Mouse (Mus musculus): ENCODE data around the gene Sik3.

DNA sequence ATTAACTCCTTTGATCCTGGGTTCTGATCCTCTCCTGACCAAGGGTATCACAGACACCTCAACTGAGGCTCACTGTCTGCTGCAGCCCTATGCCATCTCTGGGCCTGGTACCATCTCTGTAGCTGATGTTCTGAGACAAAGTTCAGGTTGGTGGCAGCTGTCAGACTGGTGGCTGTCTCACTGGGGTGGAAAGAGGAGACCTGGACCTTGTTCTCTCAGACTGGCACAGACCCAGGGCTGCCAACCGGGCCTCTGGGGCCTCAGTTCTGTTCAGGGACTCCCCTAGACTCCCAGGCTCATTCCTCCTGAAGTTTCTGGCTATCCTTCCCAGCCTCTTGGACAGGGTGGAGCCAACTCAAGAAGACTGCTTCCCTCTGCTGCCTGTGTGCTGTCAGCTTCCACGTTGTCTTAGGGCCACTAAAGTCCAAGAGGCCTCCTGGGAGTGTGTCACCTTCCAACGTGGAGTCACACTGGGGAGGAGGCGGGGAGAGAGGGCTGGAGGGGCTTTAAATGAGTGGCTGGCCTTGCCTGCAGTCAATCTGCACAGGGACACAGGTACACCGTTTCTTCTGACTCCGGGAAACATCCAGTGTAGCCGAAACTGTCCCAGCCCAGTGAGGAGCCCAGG lies 228.0 kb downstream of the Sik3 start, which contains the start of gene Apoa4:
- TF ChIP-seq CTCF (IDR thresholded peaks at IDR 0.05; ENCODE audit: control insufficient read depth, insufficient read depth, insufficient read length) (no peak), FOSL1 (IDR thresholded peaks at IDR 0.05; ENCODE audit: insufficient read depth, low read length, poor library complexity, severe bottlenecking) (no peak), USF1 (IDR thresholded peaks at IDR 0.05; ENCODE audit: low read depth) (no peak), MYOG (IDR thresholded peaks at IDR 0.05; ENCODE audit: control insufficient read depth, extremely low read depth, insufficient read length) (no peak)
